Mouse (Mus musculus): ENCODE results near the gene Qars.
A peak's percentile ranks its signal among the peaks of the same experiment; 100 is the strongest.

Gene Qars

DNA sequence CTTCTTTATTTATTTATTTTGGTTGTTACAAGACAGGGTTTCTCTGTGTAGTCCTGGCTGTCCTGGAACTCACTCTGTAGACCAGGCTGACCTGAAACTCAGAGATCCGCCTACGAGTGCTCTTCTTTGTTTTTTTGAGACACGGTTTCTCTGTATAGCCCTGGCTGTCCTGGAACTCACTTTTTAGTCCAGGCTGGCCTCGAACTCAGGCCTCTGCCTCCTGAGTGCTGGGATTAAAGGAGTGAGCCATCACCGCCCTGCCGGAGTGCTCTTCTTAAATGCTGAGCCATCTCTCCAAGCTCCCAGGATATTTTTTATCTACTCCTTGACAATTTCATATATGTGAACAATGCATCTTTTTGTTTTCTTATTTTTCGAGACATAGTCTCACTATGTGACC, 605 bp upstream of the Qars start:
- TF ChIP-seq NANOG (IDR thresholded peaks at IDR 0.05; ENCODE audit: borderline replicate concordance, low read length) (no peak), POU5F1 (IDR thresholded peaks at IDR 0.05; ENCODE audit: borderline replicate concordance, low read length) (no peak), CTCF (conservative IDR thresholded peaks at IDR 0.05; ENCODE audit: low read length) (no peak)
- Histone ChIP-seq H3K9me3 (ENCODE audit: low read length) (no peaks in the 10 kb centered on the region), H3K4me1 (replicated peaks; ENCODE audit: low read depth, low read length) (peaks cover 32% of the 10 kb centered on the region), H3K4me3 (replicated peaks; ENCODE audit: low read length) (peak overlapping the region; percentile 91), H3K36me3 (ENCODE audit: insufficient read depth, low read length) (peaks cover 51% of the 10 kb centered on the region), H3K27me3 (ENCODE audit: insufficient read depth, low read length) (no peaks in the 10 kb centered on the region)

DNA sequence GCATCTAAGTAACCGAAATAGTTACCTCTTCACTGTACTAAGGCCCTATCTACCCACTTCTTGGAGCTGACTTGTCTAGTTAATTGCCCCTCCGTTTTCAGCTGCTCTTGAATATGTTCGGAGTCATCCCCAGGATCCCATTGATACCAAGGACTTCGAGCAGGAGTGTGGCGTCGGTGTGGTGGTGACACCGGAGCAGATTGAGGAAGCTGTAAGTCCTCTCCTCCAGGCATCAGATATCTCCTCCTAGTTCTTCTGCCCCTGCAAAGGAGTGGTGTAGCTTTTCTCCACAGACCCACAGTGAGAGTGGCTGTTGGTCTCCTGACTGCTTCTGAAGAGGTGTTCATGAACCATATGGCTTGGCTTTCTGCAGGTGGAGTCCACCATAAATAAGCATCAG, 1.3 kb downstream of the Qars start:
- Histone ChIP-seq H3K4me3 (replicated peaks; ENCODE audit: low read length) (peak overlapping the region; percentile 91), H3K36me3 (ENCODE audit: insufficient read depth, low read length) (peaks cover 51% of the 10 kb centered on the region), H3K4me1 (replicated peaks; ENCODE audit: low read depth, low read length) (peaks cover 28% of the 10 kb centered on the region), H3K9me3 (ENCODE audit: low read length) (no peaks in the 10 kb centered on the region), H3K27me3 (ENCODE audit: insufficient read depth, low read length) (no peaks in the 10 kb centered on the region)
- no peak for TF ChIP-seq NANOG (IDR thresholded peaks at IDR 0.05; ENCODE audit: borderline replicate concordance, low read length)
- no peak for TF ChIP-seq POU5F1 (IDR thresholded peaks at IDR 0.05; ENCODE audit: borderline replicate concordance, low read length)
- no peak for TF ChIP-seq CTCF (conservative IDR thresholded peaks at IDR 0.05; ENCODE audit: low read length)

DNA sequence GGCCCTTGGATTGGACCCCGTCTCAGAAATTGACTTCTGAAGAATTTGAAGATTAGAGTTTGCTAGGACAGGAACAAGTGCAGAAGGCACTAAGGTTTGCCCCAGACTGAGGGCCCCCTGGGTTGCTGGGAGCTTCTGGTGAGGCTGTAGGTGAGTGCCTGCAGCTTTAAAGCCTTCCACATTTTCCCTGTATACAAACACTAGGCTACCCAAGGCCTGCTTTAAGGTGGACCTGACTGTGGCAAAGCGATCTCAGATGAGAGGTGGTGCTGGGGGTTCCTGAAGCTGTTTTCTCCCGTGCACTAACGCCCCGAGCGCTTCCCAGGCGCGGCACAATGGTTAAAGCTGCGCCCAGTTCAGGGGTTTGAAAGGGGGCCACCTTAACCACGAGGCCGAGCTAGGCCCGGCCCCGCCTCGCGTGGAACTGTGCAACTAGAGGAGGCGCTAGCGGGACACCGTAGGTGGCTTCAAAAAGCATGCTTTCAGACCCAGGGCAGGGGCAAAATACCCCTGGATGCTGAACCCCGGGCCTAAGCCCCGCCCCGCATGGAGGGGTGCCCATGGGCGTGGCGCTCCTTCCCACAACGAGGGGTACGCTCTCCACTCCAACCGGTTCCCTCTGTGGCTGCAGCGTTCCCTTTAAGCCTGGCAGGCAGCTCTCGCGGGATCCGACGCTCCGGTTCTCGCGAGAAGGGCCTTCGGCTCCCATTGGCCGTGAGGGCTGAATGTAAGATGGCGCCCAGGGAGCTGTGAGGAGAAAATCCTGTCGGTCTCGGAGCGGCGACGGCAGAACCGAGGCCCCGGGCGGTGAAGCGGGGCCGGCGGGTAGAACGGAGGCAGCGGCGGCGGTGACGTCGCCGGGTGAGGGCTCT, 9.1 kb downstream of the Qars start, which contains the start of gene Qrich1:
TSS of gene Qrich1 (plus strand) at position 427 of the 872 bp plus-strand sequence.
- Histone ChIP-seq H3K27me3 (ENCODE audit: insufficient read depth, low read length) (no peaks in the 10 kb centered on the region), H3K4me1 (replicated peaks; ENCODE audit: low read depth, low read length) (peaks cover 43% of the 10 kb centered on the region), H3K9me3 (ENCODE audit: low read length) (no peaks in the 10 kb centered on the region), H3K36me3 (ENCODE audit: insufficient read depth, low read length) (peaks cover 69% of the 10 kb centered on the region), H3K4me3 (replicated peaks; ENCODE audit: low read length) (peak within 1 kb of the TSS; percentile 93)
- TF ChIP-seq NANOG (IDR thresholded peaks at IDR 0.05; ENCODE audit: borderline replicate concordance, low read length), result no peak
- no peak for TF ChIP-seq POU5F1 (IDR thresholded peaks at IDR 0.05; ENCODE audit: borderline replicate concordance, low read length)
- TF ChIP-seq CTCF (conservative IDR thresholded peaks at IDR 0.05; ENCODE audit: low read length), result no peak

DNA sequence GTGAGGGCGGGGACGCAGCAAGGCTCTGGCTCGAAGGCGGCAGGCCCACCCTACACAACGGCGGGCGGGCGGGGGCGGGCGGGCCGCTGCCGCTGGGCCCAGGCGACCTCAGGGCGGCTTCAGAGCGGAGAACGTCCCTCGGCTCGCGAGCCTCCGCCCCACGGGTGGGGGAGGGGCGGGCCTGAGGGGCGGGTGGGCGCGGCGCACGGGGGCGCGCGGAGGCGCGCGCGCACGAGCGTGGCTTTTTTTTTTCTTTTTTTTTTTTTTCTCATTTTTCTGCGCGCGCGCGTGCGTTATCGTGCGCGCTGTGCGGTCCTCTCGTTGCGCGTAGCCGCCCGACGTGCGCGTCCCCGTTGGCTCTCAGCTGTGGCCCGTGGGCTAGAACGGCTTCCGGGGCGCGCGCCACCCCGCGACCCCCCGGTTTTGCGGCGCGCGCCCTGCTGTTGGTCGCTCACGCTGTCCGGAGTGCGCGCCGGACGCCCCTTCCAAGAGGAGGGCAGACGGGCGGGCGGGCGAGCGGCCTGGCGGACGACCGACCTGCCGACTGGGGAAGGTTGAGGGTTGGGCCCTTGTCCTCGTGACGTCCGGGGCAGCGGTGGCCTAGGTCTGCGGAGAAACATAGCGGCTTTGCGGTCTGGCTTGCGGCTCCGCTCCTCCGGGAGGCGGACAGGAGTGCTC, 9.9 kb downstream of the Qars start:
- peaks cover 51% of the 10 kb centered on the region for H3K4me1 ChIP-seq (replicated peaks; ENCODE audit: low read depth, low read length)
- no peak for TF ChIP-seq NANOG (IDR thresholded peaks at IDR 0.05; ENCODE audit: borderline replicate concordance, low read length)
- TF ChIP-seq CTCF (conservative IDR thresholded peaks at IDR 0.05; ENCODE audit: low read length), result no peak
- TF ChIP-seq POU5F1 (IDR thresholded peaks at IDR 0.05; ENCODE audit: borderline replicate concordance, low read length), result no peak
- H3K36me3 ChIP-seq (ENCODE audit: insufficient read depth, low read length), result peaks cover 67% of the 10 kb centered on the region
- H3K9me3 ChIP-seq (ENCODE audit: low read length), result no peaks in the 10 kb centered on the region
- H3K4me3 ChIP-seq (replicated peaks; ENCODE audit: low read length), result peak overlapping the region; percentile 93
- H3K27me3 ChIP-seq (ENCODE audit: insufficient read depth, low read length), result no peaks in the 10 kb centered on the region

DNA sequence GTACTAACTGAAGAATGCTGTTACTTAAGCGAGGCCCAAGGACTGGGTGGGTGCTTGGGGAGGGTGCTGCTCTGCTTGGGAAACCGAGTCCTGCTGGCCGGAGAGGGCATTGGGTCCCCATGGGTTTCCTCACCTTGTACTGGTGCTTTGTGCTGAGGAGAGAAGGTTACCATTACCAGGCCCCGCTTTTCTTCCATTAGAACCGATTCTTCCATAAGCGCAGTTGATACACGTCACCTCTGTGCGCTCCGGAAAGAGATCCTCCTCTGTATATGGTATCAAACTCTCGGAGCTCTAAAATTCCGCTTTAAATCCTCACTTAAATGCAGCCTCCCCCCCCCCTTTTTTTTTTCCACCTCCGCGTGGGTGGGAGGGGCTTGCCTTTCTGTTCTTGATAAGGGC, 10.4 kb downstream of the Qars start:
- peak overlapping the region; percentile 93 for H3K4me3 ChIP-seq (replicated peaks; ENCODE audit: low read length)
- H3K4me1 ChIP-seq (replicated peaks; ENCODE audit: low read depth, low read length), result peaks cover 51% of the 10 kb centered on the region
- no peak for TF ChIP-seq CTCF (conservative IDR thresholded peaks at IDR 0.05; ENCODE audit: low read length)
- no peak for TF ChIP-seq NANOG (IDR thresholded peaks at IDR 0.05; ENCODE audit: borderline replicate concordance, low read length)
- TF ChIP-seq POU5F1 (IDR thresholded peaks at IDR 0.05; ENCODE audit: borderline replicate concordance, low read length), result no peak
- no peaks in the 10 kb centered on the region for H3K27me3 ChIP-seq (ENCODE audit: insufficient read depth, low read length)
- no peaks in the 10 kb centered on the region for H3K9me3 ChIP-seq (ENCODE audit: low read length)
- H3K36me3 ChIP-seq (ENCODE audit: insufficient read depth, low read length), result peaks cover 65% of the 10 kb centered on the region

DNA sequence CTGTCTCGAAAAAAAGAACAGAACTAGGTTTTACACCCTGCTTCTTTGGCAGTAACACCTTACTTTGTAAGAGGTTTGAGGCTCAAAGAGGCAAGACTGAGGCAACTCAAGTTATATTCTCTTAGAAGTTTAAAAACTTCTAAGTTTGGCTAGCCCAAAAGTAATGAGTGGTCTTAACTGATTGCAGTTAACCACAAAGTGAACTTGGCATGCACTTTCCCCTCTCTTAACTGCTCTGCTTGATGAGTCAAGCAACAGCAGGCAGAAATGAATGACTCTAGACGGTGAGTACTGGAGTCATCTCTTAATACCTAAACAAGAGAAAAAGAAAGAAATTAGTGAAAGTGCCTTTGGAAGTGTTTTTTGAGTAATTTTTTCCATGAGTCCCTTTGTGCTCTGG, 14.1 kb downstream of the Qars start:
- peaks cover 68% of the 10 kb centered on the region for H3K4me1 ChIP-seq (replicated peaks; ENCODE audit: low read depth, low read length)
- H3K9me3 ChIP-seq (ENCODE audit: low read length), result no peaks in the 10 kb centered on the region
- no peaks in the 10 kb centered on the region for H3K27me3 ChIP-seq (ENCODE audit: insufficient read depth, low read length)
- TF ChIP-seq NANOG (IDR thresholded peaks at IDR 0.05; ENCODE audit: borderline replicate concordance, low read length) (no peak), POU5F1 (IDR thresholded peaks at IDR 0.05; ENCODE audit: borderline replicate concordance, low read length) (no peak), CTCF (conservative IDR thresholded peaks at IDR 0.05; ENCODE audit: low read length) (no peak)
- peaks cover 61% of the 10 kb centered on the region for H3K36me3 ChIP-seq (ENCODE audit: insufficient read depth, low read length)
- H3K4me3 ChIP-seq (replicated peaks; ENCODE audit: low read length), result no peak overlapping the region

DNA sequence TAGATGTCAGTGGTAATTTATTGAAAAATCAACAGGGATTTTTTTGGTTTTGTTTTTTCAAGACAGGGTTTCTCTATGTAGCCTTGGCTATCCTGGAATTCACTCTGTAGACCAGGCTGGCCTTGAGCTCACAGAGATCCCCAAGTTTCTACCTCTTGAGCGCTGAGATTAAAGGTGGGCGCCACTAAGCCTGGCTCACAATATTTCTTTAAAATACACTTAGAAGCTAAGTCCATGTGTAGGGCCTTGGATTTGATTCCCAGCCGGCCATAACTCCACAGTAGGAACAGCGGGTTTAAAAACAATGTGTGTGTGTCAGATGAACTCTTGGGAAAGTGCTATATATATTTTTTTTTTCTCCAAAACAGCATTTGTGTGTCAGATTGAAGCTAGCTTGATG, 15.8 kb downstream of the Qars start:
- Histone ChIP-seq H3K27me3 (ENCODE audit: insufficient read depth, low read length) (no peaks in the 10 kb centered on the region), H3K4me1 (replicated peaks; ENCODE audit: low read depth, low read length) (peaks cover 73% of the 10 kb centered on the region), H3K36me3 (ENCODE audit: insufficient read depth, low read length) (peaks cover 77% of the 10 kb centered on the region), H3K4me3 (replicated peaks; ENCODE audit: low read length) (no peak overlapping the region), H3K9me3 (ENCODE audit: low read length) (no peaks in the 10 kb centered on the region)
- no peak for TF ChIP-seq CTCF (conservative IDR thresholded peaks at IDR 0.05; ENCODE audit: low read length)
- TF ChIP-seq NANOG (IDR thresholded peaks at IDR 0.05; ENCODE audit: borderline replicate concordance, low read length), result no peak
- no peak for TF ChIP-seq POU5F1 (IDR thresholded peaks at IDR 0.05; ENCODE audit: borderline replicate concordance, low read length)

DNA sequence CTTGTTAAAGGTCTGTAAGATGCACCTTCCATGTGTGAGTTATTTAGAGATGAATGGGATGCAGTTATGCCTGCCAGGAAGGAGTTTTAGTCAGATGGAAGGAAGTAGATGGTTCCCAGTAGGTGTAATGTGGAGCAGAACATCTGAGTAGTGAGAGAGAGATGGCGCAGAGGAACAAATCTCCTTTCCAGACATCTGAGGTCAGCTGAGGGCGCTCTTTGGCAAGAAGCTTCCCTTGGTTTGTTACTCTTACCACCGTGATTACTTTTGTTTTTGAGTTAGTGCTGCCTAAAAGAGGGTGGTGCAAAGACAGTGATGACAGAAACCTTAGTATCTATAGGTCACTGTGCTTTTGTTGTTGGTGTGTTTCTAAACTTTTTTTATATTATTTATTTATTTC, 17.9 kb downstream of the Qars start:
- Histone ChIP-seq H3K4me3 (replicated peaks; ENCODE audit: low read length) (no peak overlapping the region), H3K36me3 (ENCODE audit: insufficient read depth, low read length) (peaks cover 79% of the 10 kb centered on the region), H3K9me3 (ENCODE audit: low read length) (no peaks in the 10 kb centered on the region), H3K27me3 (ENCODE audit: insufficient read depth, low read length) (no peaks in the 10 kb centered on the region), H3K4me1 (replicated peaks; ENCODE audit: low read depth, low read length) (peaks cover 53% of the 10 kb centered on the region)
- TF ChIP-seq CTCF (conservative IDR thresholded peaks at IDR 0.05; ENCODE audit: low read length), result no peak
- TF ChIP-seq POU5F1 (IDR thresholded peaks at IDR 0.05; ENCODE audit: borderline replicate concordance, low read length), result no peak
- TF ChIP-seq NANOG (IDR thresholded peaks at IDR 0.05; ENCODE audit: borderline replicate concordance, low read length), result no peak

Data from E14TG2a.4 (cell line).